8 mouse cellular contexts compared by ENCODE assay signal in the genomic region with DNA sequence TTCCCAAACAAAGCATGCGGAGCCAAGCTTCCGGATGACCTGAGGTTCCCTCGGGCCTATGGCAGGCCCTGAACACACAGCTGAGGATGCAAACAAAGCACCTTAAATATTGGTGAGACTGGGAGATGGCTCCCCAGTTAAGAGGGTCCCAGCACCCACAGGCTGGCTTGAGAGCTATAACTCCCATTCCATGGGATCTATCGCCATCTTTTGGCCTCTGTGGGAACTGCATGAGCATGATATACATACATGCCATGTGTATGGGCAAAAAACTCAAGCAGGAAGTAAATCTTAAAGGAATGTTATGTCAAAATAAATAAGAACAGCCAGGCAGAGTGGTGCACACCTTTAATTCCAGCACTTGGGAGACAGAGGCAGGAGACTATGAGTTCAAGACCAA. TPM values are rescaled to one million over a fixed set of nuclear protein-coding genes. Genes with fewer than 3 reads are reported as not detected.
DNase-seq lines count a peak whose midpoint lies in the region; ATAC-seq and TF ChIP-seq lines count a peak whose summit lies in the region.

No protein-coding gene starts in this region.

- no peaks in the 10 kb centered on the region for H3K36me3 ChIP-seq in liver, postnatal 0 days (replicated peaks; ENCODE audit: insufficient read depth, low read length)
- H3K36me3 ChIP-seq in thymus, adult 2 months (ENCODE audit: control insufficient read depth, insufficient read depth, low read length), result no peaks in the 10 kb centered on the region

- no peak for TF ChIP-seq EP300 in liver, postnatal 0 days (IDR thresholded peaks at IDR 0.05; ENCODE audit: low read depth)

- intact Hi-C loops in gastrocnemius, adult 2 months (cut with DNase I), result no loop called here

- TF ChIP-seq POLR2A in thymus, adult 2 months (IDR thresholded peaks at IDR 0.05; ENCODE audit: control insufficient read depth, extremely low read depth, insufficient read depth, low read length, poor library complexity), result no peak

- H3K4me2 ChIP-seq in liver, postnatal 0 days (ENCODE audit: low read depth, low read length), result no peak overlapping the region

- peaks cover 8% of the 10 kb centered on the region for H3K4me1 ChIP-seq in liver, postnatal 0 days (ENCODE audit: insufficient read depth)
- H3K4me1 ChIP-seq in thymus, adult 2 months (replicated peaks; ENCODE audit: control insufficient read depth, insufficient read depth, low read length), result peaks cover 8% of the 10 kb centered on the region

- H3K27ac ChIP-seq in gastrocnemius, adult 2 months, result no peak overlapping the region
- H3K27ac ChIP-seq in liver, postnatal 0 days (ENCODE audit: low read depth), result no peak overlapping the region
- H3K27ac ChIP-seq in thymus, adult 2 months (ENCODE audit: control insufficient read depth, insufficient read depth, low read length), result no peak overlapping the region

- H3K27me3 ChIP-seq in liver, postnatal 0 days (ENCODE audit: insufficient read depth, low read length), result no peaks in the 10 kb centered on the region
- no peaks in the 10 kb centered on the region for H3K27me3 ChIP-seq in thymus, adult 2 months (ENCODE audit: control insufficient read depth, insufficient read depth, low read length)

- peaks cover 3% of the 10 kb centered on the region; the same call in 1 of the 2 replicates for H3K9me3 ChIP-seq in liver, postnatal 0 days (ENCODE audit: low read length)

- H3K4me3 ChIP-seq in gastrocnemius, adult 2 months, result no peak overlapping the region
- H3K4me3 ChIP-seq in liver, postnatal 0 days (ENCODE audit: low read depth, low read length), result no peak overlapping the region
- H3K4me3 ChIP-seq in thymus, adult 2 months (ENCODE audit: control insufficient read depth, insufficient read depth, low read length), result no peak overlapping the region

- WGBS in liver, postnatal 0 days (ENCODE audit: insufficient replicate concordance), result 78% methylated on average over 4 of the region's 4 CpGs
- WGBS in thymus, adult 2 months, result 82% methylated on average over 4 of the region's 4 CpGs

- TF ChIP-seq CTCF in gastrocnemius, adult 2 months (IDR thresholded peaks at IDR 0.05), result peak; percentile 70
- TF ChIP-seq CTCF in liver, postnatal 0 days (IDR thresholded peaks at IDR 0.05; ENCODE audit: low read depth), result peak; percentile 76
- no peak for TF ChIP-seq CTCF in thymus, adult 2 months (IDR thresholded peaks at IDR 0.05; ENCODE audit: borderline replicate concordance, control insufficient read depth, extremely low read depth, insufficient read depth, low read length, poor library complexity)

- DNase-seq in gastrocnemius, adult 2 months, result no peak
- no peak for DNase-seq in gastrocnemius, adult 18-20 months (ENCODE audit: low spot score)
- DNase-seq in right cerebral cortex, postnatal 14 days, result peak; percentile 42
- DNase-seq in right cerebral cortex, postnatal 36 days (ENCODE audit: low spot score in 2 of 2), result no peak
- peak; percentile 63 for DNase-seq in liver, postnatal 0 days
- DNase-seq in thymus, adult 2 months, result peak; percentile 55
- no peak for DNase-seq in yolk sac, embryonic 10.5 days (ENCODE audit: low spot score)

- no peak overlapping the region for H3K9ac ChIP-seq in liver, postnatal 0 days (replicated peaks)

- ATAC-seq in liver, postnatal 0 days, result no peak
- no peak for ATAC-seq in erythroid progenitor cell, adult 5-6 weeks (replicated peaks; ENCODE audit: low FRiP score, poor library complexity, severe bottlenecking)

RNA-seq across cellular contexts. Expression of gene 1810055G02Rik, which starts 15.8 kb away (rescaled TPM):
- 1 to 10 TPM; 9.6 to 9.8 TPM for total RNA-seq in gastrocnemius, adult 2 months (2021)
- total RNA-seq in gastrocnemius, adult 18-20 months (2021), result 1 to 10 TPM; 7.4 to 8.4 TPM
- 48.2 and 52.7 TPM in 2 replicates for polyA plus RNA-seq in liver, postnatal 0 days (2015; fragmentation: Nextera tagmentation; extraction: Ambion mirVana)
- 24.8 and 25.2 TPM in 2 replicates for polyA plus RNA-seq in thymus, adult 2 months (2012; rRNA removed)
- 5.0 and 8.4 TPM in 2 replicates for total RNA-seq in erythroid progenitor cell, adult 5-6 weeks (2015; ENCODE audit: low replicate concordance)
- 3.1 and 3.2 TPM in 2 replicates for total RNA-seq in erythroid progenitor cell, adult 5-6 weeks (2017; ENCODE audit: low replicate concordance)

RNA-seq across cellular contexts. Expression of gene Lrp5, which starts 37.5 kb away (rescaled TPM):
- total RNA-seq in gastrocnemius, adult 2 months (2021), result 10 to 100 TPM; 21.4 to 30.4 TPM
- 10 to 100 TPM; 24.5 to 26.7 TPM for total RNA-seq in gastrocnemius, adult 18-20 months (2021)
- polyA plus RNA-seq in liver, postnatal 0 days (2015; fragmentation: Nextera tagmentation; extraction: Ambion mirVana), result 2.7 and 3.6 TPM in 2 replicates
- 35.9 and 48.9 TPM in 2 replicates for polyA plus RNA-seq in thymus, adult 2 months (2012; rRNA removed)
- 0.42 and 5.0 TPM in 2 replicates for total RNA-seq in erythroid progenitor cell, adult 5-6 weeks (2015; ENCODE audit: low replicate concordance)
- 1.8 and 1.9 TPM in 2 replicates for total RNA-seq in erythroid progenitor cell, adult 5-6 weeks (2017; ENCODE audit: low replicate concordance)

RNA-seq across cellular contexts. Expression of gene Kmt5b, which starts 43.3 kb away (rescaled TPM):
- total RNA-seq in gastrocnemius, adult 2 months (2021), result 10 to 100 TPM; 21.7 to 24.2 TPM
- total RNA-seq in gastrocnemius, adult 18-20 months (2021), result 10 to 100 TPM; 19.1 to 19.6 TPM
- polyA plus RNA-seq in liver, postnatal 0 days (2015; fragmentation: Nextera tagmentation; extraction: Ambion mirVana), result 4.7 and 6.2 TPM in 2 replicates
- polyA plus RNA-seq in thymus, adult 2 months (2012; rRNA removed), result 32.9 and 43.6 TPM in 2 replicates
- total RNA-seq in erythroid progenitor cell, adult 5-6 weeks (2015; ENCODE audit: low replicate concordance), result 15.1 and 19.1 TPM in 2 replicates
- total RNA-seq in erythroid progenitor cell, adult 5-6 weeks (2017; ENCODE audit: low replicate concordance), result 22.0 and 35.7 TPM in 2 replicates

Comparison
In these comparisons a context has a peak if more than half of its experiments do, and no peak if none do; other contexts are left out.
1. DNase-seq: peak in right cerebral cortex, postnatal 14 days (single experiment), liver, postnatal 0 days (single experiment) and thymus, adult 2 months (single experiment); none in gastrocnemius, adult 2 months (single experiment), gastrocnemius, adult 18-20 months (single experiment), right cerebral cortex, postnatal 36 days (0 of 2) and yolk sac, embryonic 10.5 days (single experiment).